Mouse (Mus musculus) left cerebral cortex, postnatal 14 days (tissue): ENCODE results near the gene Opa3. TPM values are rescaled to one million over a fixed set of nuclear protein-coding genes. Genes with fewer than 3 reads are reported as not detected.
A peak's percentile ranks its signal among the peaks of the same experiment; 100 is the strongest.

Experiments
- DNase-seq, 2 experiments: peaks; one replicate each; pipeline ENCODE4 v3.0.0; 2021 to 2022; ENCODE audit warnings: low spot score in 2 of 2, mixed read lengths in 1 of 2
- intact Hi-C: fragments of 180-260 bp; cut with DNase I; formaldehyde crosslinking; loops from one replicate; pipeline ENCODE4 v1.15.1; 2025
- total RNA-seq, 2 experiments: library from RNA; stranded (reverse); gene quantifications; 2 replicates each; pipeline ENCODE4 v1.2.3; 2021

Gene Opa3
- total RNA-seq, 2 experiments from 2014 or later: 40.0 to 43.9 TPM

DNA sequence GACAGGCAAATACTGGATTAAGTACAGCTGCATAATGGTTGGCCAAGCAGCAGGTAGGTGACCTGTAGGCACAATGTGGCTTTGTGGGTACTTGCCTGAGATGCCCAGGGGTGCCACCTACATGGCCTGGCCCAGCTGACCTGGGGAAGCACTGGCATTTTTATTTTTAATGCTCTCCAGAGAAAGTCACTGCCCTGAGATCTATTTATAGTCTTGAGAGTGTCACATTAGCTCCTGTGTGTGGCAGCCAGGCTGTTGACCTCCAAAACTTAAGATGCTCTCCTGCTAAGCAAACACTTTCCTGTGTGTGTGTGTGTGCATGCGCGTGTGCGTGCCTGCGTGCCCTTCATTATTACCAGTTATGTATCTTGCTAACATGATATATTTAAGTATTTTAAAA lies 10.2 kb downstream of the Opa3 start:
- intact Hi-C loops: loop anchor here (2.0 to 5.0 kb wide), 3 partner anchors 42 to 109 kb away; partner anchors contain the start of gene Ppm1n
- DNase-seq: no peak

DNA sequence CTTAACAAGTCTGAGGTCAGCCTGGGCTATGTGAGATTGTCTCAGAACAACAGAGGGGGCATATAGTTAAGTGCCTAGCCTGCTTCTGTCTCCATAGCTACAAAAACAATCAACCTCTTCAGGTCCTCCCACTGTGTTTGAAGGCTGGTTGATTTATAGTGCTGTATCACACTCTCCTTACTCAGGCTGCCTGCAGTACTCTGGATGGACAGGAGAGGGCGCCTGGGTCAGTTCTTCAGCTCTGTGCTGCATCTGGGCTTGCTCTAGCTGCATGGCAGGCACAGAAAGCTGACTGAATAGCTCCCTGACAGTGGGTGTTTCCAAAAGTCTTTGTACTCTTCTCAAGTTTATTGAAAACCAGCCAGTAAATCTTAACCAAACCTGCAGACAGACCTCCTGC lies 11.3 kb downstream of the Opa3 start:
- intact Hi-C loops: loop anchor here (2.0 to 5.0 kb wide), 3 partner anchors 41 to 108 kb away; partner anchors contain the start of gene Ppm1n
- peak; percentile 96 for DNase-seq

DNA sequence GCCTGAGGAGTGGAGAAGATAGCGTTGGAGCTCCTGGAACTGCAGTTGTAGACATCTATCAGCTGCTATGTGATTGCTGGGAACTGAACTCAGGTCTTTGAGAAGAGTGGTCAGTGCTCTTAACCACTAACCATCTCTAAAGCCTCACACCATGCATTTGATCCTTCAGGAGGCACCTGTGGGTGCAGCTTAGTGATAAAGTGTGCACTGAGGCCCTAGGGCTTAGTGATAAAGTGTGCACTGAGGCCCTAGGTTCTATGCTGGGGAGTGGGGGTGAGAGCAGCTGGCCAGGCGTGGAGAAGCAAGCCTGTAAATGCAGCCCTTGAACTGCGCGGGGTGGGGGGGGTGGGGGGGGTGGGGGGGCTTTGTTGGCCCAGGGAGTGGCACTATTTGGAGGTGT lies 11.9 kb downstream of the Opa3 start:
- no peak for DNase-seq
- intact Hi-C loops: loop anchor here (2.0 to 5.0 kb wide), 3 partner anchors 41 to 107 kb away; partner anchors contain the start of gene Ppm1n

DNA sequence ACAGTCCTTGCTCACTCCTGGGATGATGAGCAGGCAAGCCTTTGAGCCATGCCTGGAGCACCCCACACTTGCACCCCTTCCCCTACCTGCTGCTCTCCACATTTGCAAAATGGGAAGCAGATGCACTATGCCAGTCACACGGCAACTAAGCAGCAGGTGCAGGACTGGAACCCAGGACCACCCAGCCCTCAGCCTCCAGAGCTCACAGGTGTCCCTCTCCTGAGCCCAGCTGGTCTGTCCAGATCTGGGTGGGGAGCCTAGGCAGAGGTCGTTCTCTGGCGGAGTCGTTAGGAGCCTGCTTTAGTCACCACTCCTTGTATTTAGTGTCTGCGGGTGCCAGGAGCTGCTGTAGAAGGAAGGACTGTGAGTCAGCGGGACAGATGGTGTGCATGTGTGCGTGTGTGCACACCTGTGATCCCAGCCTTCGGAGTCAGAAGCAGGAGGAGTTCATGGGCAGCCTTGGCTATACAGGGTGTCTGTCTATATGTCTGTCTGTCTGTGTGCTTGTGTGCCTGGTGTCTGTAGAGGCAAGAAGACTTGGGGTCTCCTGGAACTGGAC lies 12.8 kb downstream of the Opa3 start:
- no peak for DNase-seq
- intact Hi-C loops: no loop called here

DNA sequence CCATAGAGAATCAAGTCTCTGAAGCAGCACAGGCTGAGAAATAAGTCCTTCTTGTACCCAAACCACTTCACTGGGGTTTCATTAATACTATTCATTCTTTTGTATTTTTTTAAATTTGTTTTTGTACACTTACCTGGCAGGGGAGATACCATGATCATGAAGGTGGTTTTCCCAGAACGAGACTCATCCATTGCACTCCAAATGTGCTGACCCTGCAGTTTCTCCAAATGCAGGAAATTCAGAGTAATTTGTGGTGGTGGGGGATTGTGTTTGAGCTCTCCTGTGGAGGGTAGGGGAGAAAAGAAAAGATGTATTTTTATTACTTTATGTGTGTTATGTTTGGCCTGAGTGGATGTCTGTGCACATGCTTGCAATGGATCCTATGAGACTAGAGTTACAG lies 13.9 kb downstream of the Opa3 start:
- intact Hi-C loops: no loop called here
- DNase-seq: no peak

DNA sequence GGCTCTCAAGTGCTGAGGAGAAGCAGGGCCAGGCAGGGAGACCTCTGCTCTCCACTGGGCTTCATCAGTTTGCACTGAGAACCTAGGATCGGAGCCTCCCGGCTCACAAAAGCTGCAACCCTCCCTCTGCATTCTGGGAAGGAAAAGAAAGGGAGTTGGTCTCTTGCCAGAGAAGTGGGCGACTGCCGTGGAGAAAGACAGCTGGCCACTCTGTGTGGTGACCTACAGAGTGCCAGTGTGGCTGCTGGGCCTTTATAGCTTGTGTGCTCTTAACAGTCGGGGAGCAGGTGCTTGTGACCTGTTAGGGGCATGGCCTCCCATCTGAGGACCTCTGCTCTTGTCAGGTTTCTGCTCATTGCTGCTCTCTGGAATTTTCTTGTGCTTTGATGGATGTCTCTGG lies 15.7 kb downstream of the Opa3 start:
- DNase-seq: peak; percentile 54 to 75
- intact Hi-C loops: no loop called here

DNA sequence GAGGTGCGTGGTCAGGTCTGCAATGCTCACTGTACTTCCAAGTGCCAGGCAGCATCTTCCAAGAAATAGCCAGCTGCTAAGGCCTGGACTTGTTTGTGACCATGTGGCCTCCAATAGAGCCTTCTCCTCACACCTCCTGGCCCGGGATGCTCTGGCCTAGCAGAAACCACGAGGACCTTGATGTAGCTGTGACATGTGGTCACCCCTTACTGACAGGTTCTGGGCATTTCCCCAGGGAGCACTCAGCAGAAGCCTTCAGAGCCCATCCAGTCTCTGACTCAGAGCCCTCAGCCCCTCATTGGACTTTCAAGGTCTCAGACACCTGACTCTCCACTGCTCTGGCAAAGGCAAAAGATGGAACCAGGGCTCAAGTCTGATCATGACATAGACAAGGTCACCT lies 16.9 kb downstream of the Opa3 start:
- intact Hi-C loops: no loop called here
- no peak for DNase-seq

DNA sequence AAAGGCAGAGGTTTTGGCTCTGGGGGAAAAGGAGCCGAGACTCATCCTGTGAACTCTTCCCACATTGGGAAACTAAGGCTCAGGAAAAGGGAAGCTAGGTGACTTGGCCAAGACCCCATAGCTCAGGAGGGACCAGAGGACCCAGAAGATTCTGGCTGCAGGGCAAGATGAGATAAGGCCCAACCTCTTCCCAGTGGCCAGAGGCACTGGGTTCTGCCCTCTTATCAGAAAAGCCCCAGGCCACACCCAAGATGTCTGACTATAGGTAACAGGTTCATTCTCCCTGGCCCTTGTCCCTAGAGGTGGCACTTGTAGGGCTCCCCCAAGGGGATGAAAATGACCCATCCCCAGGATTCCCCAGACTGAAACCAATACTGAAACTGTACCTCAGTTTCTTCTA lies 18.7 kb downstream of the Opa3 start:
- intact Hi-C loops: no loop called here
- DNase-seq: no peak

DNA sequence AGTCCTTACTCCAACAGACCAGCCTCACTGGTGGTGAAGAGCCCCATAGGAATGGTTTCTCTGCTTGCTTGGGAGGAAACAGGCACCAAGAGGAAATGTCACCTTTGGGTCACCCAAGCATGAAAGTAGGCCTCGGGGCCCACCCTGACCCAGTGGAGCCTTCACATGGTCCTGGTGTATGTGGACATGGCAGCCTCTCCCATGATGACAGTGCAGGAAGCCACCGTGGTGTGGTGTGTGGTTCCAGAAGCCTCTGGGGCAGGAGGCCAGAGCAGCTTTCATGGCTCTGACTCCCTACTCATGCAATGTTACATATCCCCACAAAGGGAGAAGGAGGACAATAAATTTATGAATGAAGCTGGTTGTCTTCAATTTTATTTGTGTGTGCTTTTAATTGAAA lies 19.4 kb downstream of the Opa3 start:
- DNase-seq: no peak
- intact Hi-C loops: no loop called here

DNA sequence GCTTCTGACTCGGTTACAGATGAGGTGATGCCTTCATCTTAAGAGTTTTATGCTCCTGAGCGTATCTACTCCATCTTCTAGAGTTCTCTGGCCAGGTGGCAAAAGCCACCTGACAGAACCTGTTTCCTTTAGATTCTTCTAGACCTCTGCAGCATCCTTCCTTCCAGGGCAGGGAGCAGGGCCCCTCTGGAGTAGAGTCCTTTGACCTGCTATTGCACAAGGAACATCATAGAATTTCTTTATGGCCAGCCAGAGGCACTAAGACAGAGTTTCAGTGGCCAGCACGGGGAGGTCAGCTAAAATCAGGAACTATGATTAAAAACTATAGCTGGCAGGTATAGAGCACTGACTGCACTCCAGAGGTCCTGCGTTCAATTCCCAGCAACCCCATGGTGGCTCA lies 23.9 kb downstream of the Opa3 start:
- intact Hi-C loops: no loop called here
- no peak for DNase-seq

DNA sequence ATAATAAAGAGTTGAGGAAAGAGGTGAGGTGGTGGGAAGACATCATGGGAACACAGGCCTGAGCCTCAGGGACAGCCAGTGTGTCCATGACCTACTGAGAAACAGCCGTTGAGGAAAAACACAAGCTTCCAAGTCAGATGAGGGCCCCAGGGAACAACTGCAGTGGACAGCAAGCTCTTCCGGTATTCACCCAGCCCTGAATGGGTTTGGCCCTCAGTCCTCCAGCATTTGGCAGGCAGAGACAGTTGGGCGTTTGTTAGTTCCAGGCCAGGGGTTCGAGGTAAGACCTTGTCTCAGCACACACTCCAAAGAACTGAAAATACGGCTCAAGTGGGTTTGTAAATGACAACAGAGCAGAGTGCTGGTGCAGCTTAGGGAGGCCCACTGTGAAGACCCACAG lies 25.3 kb downstream of the Opa3 start:
- DNase-seq: no peak

DNA sequence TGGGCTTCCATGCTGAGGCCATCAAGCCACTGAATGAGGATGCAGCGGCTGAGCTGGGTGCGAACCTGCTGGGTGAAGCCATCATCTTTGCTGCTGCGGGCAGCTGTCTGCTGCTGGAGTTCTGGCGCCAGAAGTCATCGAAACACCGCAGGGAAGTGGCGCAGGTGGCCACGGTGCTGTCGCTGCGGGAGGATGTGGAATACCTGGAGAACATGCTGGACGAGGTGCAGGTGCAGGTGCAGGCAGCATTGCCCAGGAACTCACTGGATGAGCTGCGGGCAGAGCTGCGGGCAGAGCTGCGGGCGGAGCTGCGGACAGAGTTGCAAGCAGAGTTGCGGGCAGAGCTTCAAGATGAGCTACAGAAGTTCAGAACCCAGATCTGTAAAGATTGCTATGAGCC lies 27.3 kb downstream of the Opa3 start:
- DNase-seq: no peak
- intact Hi-C loops: no loop called here

More for the DNA sequence above, 25.3 kb downstream of the Opa3 start:
- intact Hi-C loops: no loop called here

DNA sequence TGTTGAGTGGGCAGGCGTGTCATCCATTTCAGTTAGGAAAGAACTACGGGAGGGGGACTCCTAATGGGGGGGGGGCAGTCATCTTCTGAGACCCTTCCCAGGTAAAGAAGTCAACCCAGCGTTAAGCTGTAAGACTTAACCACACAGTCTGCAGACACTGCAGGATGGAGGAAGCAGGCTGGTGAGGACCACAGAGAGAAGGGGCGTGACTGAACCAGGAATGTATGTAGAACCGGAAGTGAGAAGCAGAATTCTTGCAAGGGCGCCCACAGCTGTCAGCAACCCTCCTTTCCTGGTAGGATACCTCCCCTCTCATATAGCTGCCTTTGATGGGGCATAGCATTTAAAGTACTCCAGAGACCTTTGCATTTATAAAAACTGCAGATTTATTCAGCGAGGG lies 28.4 kb downstream of the Opa3 start:
- no peak for DNase-seq
- intact Hi-C loops: no loop called here

DNA sequence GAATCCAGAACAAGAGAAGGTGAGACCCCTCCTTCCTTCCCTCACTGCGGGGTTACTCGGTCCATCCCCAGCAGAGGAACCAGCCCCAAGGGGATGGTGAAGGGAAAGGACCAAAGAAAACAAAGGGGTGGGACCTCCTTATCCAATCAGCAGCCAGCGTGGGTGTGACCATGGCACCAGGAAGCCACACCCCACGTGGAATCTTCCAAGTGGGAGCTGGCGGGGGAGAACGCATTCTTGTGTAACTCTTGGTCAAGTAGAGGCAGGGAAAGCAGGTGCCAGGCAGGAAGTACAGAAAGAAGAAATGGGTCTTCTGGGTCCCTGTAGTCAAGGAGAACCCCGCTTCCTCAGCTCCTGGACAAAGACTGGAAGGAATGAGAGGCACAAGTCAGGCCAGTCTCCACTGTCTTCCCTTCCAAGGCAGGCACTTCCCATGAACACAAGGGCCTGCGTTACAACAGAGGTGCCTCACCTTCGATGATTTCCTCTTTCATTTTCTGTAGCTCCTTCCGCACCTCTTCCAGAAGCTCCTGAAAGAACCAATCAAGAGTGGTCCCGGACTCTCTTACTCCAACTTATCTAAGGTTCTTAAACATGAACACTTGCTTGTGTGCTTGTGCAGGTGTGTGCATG lies 29.4 kb downstream of the Opa3 start:
- DNase-seq: peak; percentile 57 to 86
- intact Hi-C loops: no loop called here

DNA sequence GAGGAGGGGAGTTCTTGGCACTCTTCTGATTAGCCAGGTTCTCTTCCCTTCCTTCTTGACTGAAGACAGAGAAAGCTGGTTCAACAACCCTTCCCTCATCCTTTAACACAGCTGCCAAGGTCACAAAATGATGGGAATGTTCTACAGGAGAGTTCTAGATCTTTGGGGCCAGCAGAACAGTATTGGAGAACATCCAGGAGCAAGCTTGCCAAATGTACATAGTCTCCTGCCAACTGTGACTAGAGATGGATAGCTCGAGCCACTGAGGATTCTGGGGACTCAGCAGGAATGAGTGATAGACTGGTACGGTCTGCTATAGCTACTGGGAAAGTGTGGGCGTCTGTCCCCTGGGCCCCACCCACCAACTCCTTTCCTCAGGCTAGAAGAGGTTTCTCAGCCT lies 30.2 kb downstream of the Opa3 start:
- DNase-seq: no peak
- intact Hi-C loops: no loop called here

DNA sequence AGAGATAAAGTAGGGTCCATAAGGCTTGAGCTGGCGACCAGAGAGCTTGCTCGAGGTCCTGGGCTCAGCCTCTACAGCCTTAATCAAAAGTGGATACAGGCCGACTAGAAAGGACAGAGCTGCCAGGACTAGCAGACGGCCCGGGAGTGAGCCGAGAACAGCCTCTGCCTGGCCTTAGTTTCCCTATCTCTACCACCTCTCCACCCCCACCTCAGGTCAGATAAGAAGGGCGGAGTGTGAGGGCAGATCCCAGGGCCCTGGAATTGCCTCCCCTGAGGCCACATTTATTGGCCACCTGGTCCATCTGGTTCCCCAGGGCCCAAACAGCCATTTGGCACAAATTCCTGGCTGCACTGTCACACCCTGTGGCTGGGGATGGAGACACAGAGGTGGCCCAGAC lies 37.0 kb downstream of the Opa3 start:
- intact Hi-C loops: no loop called here
- no peak for DNase-seq

DNA sequence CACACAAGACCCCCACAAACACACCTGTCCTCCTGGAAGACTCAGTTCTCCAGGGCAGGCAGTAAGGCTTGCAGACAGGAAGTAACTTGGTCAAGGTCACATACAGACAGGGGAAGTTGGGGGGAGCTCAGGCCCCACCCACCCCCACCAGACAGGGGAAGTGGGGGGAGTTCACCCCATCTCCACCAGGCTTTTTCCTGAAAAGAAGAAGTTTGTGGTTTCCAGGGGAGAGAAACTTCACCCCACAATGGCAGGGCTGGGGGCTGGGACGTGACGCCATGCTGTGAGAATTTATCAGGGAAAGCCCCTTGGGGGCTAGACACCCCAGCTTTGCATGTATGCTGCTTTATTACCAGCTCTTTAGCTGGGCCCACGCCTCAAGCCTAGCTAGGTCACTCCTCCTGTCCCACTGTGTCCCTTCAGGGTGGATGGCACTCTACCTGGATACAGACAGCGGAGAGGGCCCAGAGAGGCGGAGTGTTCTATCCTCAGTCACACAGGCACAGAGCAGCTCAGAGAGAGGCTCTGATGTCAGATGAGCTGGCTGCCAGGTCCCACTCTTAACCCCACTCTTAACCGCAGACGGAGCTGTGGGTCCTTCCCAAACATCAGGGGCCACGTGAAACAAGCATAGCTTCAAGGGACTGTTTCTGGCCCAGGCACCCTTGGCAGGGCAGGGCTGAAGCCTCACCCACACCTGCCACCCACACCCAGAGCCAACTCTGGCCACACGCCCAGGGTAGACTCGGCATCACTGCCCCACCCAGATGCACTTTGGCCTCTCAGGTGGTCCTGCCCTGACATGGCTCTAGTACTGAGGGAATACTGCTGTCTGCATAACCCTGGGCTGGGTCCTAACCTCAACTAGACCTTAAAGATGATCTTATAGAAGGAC lies 38.0 kb downstream of the Opa3 start:
- intact Hi-C loops: no loop called here
- DNase-seq: no peak

DNA sequence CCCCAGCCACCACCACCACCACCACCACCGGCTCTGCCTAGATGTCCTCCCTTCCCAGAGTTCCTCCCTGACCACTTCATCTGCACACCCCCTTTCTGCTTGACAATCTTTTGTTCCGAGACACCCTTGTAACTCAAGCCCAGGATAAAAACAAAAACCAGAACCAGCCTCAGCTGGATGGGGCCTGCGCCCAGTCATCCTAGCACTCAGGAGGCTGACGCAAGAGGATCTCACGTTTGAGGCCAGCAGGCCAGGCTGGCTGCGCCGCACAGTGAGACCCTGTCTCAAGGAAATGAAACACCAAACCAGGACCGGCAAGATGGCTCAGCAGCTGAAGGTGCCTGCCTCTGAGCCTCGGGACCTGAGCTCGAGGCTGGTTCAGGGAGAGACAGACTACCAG lies 38.9 kb downstream of the Opa3 start:
- DNase-seq: no peak
- intact Hi-C loops: no loop called here

DNA sequence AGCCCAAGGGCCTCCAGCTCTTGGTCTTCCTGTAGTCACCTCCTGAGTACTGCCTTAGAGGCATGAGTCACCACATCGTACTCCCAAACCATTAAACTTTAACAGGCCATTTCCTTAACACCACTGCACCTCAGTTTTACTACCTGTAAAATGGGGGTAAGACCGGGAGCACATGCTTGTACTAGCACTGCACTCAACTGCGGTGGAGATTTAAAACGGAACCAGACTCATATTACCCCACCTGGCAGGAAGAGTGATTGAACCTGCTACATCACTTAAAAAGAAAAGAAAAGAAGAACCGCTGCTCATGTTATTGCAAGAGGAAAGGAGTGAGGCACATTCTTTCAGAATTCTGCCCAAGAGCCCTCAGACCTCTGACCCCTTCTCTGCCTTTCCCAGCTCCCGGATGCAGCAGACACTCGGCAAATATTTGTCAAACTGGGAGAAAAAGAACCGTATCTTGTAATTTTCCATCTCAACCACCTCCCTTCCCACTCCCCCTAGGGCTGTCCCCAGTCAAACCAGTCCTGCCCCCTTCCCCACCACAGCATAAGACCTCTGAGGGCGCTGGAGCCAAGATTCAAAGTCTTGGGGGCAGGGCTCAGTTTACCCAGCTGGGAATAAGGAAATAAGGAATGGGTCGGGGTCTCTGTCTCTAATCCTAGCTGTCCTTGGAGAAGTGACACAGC lies 41.0 kb downstream of the Opa3 start:
- DNase-seq: no peak
- intact Hi-C loops: no loop called here
